Mouse (Mus musculus) CH12.LX (cell line): ENCODE measurements around the gene Nova2. TPM values are rescaled to one million over a fixed set of nuclear protein-coding genes. Genes with fewer than 3 reads are reported as not detected.

Experiments
- DNase-seq: peaks from one replicate; pipeline ENCODE4 v3.0.0-alpha.2; 2013; ENCODE audit errors: extremely low read depth
- H3K27ac ChIP-seq: 2 replicates; pipeline ENCODE4 v1.5.1; 2012; ENCODE audit warnings: low read depth, mild to moderate bottlenecking, control low read depth, moderate library complexity; ENCODE audit not compliant: insufficient read depth
- H3K27me3 ChIP-seq: replicated peaks from 2 replicates; pipeline ENCODE3; 2012; ENCODE audit warnings: inconsistent platforms
- H3K36me3 ChIP-seq, 2 experiments: replicated peaks in 1 of 2; 2 replicates each; pipeline versions ENCODE3 to v1.6.1; 2012; ENCODE audit warnings: inconsistent platforms in 1 of 2, low read length in 1 of 2, mild to moderate bottlenecking in 1 of 2, mixed read lengths in 1 of 2, moderate library complexity in 1 of 2; ENCODE audit not compliant: control insufficient read depth in 1 of 2, insufficient read depth in 1 of 2
- H3K4me1 ChIP-seq, 2 experiments: 2 replicates each; pipeline ENCODE4 v1.6.1; 2012; ENCODE audit warnings: inconsistent platforms in 1 of 2, moderate library complexity in 1 of 2; ENCODE audit not compliant: insufficient read depth in 2 of 2, control insufficient read depth in 1 of 2
- H3K4me2 ChIP-seq: 2 replicates; pipeline ENCODE4 v1.6.1; 2012; ENCODE audit warnings: low read depth, mild to moderate bottlenecking, control low read depth; ENCODE audit not compliant: poor library complexity, insufficient read depth, severe bottlenecking
- H3K4me3 ChIP-seq, 3 experiments: fragments of 150-350 bp in 1 of 3; sonication (generic) in 1 of 3; replicated peaks in 1 of 3; 2 replicates each; pipeline versions ENCODE3 to v1.5.1; 2011 to 2012; ENCODE audit warnings: low read depth in 2 of 3, low read length in 2 of 3, mild to moderate bottlenecking in 2 of 3, moderate library complexity in 2 of 3, control low read depth in 1 of 3, improper control_type of control experiment in 1 of 3, inconsistent platforms in 1 of 3, mixed read lengths in 1 of 3; ENCODE audit not compliant: poor library complexity in 1 of 3
- H3K79me2 ChIP-seq: replicated peaks from 2 replicates; pipeline ENCODE4 v1.6.1; 2012; ENCODE audit warnings: mild to moderate bottlenecking, moderate library complexity; ENCODE audit not compliant: control insufficient read depth, poor library complexity, insufficient read depth, severe bottlenecking; ENCODE audit errors: extremely low read depth
- H3K9ac ChIP-seq: 2 replicates; pipeline ENCODE4 v1.6.1; 2012; ENCODE audit warnings: low read depth, mild to moderate bottlenecking, control low read depth, moderate library complexity; ENCODE audit not compliant: insufficient read depth
- H3K9me3 ChIP-seq: replicated peaks from 2 replicates; pipeline ENCODE3; 2012; ENCODE audit warnings: low read length, inconsistent platforms, mixed read lengths
- E2F4 ChIP-seq: IDR thresholded peaks from 2 replicates; pipeline ENCODE4 v1.6.1; 2011; ENCODE audit warnings: low read depth, low read length, improper control_type of control experiment; ENCODE audit not compliant: insufficient replicate concordance
- ELF1 ChIP-seq: IDR thresholded peaks from 2 replicates; pipeline ENCODE4 v1.6.1; 2014; ENCODE audit warnings: low read depth, mild to moderate bottlenecking, inconsistent platforms, low read length, improper control_type of control experiment
- EP300 ChIP-seq: IDR thresholded peaks from 2 replicates; pipeline ENCODE4 v1.6.1; 2011; ENCODE audit warnings: low read length, improper control_type of control experiment
- JUN ChIP-seq: IDR thresholded peaks from 2 replicates; pipeline ENCODE4 v1.6.1; 2011; ENCODE audit warnings: low read depth, mild to moderate bottlenecking, low read length, improper control_type of control experiment, moderate library complexity; ENCODE audit not compliant: insufficient read depth
- MAZ ChIP-seq: IDR thresholded peaks from 2 replicates; pipeline ENCODE4 v1.6.1; 2012; ENCODE audit warnings: low read depth, mild to moderate bottlenecking, inconsistent platforms, low read length, improper control_type of control experiment, moderate library complexity
- MEF2A ChIP-seq: IDR thresholded peaks from 2 replicates; pipeline ENCODE4 v1.6.1; 2014; ENCODE audit warnings: low read depth, mild to moderate bottlenecking, inconsistent platforms, low read length, improper control_type of control experiment, borderline replicate concordance
- MXI1 ChIP-seq: IDR thresholded peaks from 2 replicates; pipeline ENCODE4 v1.6.1; 2011; ENCODE audit warnings: mild to moderate bottlenecking, low read depth, low read length, improper control_type of control experiment
- MYC ChIP-seq: IDR thresholded peaks from 2 replicates; pipeline ENCODE4 v1.6.1; 2011; ENCODE audit warnings: low read depth, mild to moderate bottlenecking, improper control_type of control experiment, low read length
- PAX5 ChIP-seq: IDR thresholded peaks from 2 replicates; pipeline ENCODE4 v1.6.1; 2012; ENCODE audit warnings: low read length, inconsistent platforms, mixed read lengths
- POLR2A ChIP-seq: IDR thresholded peaks from 2 replicates; pipeline ENCODE4 v1.6.1; 2011; ENCODE audit warnings: low read depth, mild to moderate bottlenecking, improper control_type of control experiment, low read length
- POLR2AphosphoS2 ChIP-seq: IDR thresholded peaks from 2 replicates; pipeline ENCODE4 v1.6.1; 2011; ENCODE audit warnings: low read depth, low read length, improper control_type of control experiment
- SIN3A ChIP-seq: IDR thresholded peaks from 2 replicates; pipeline ENCODE4 v1.6.1; 2012; ENCODE audit warnings: low read length, improper control_type of control experiment, inconsistent platforms
- SMC3 ChIP-seq: IDR thresholded peaks from 2 replicates; pipeline ENCODE4 v1.6.1; 2011; ENCODE audit warnings: low read depth, low read length, improper control_type of control experiment
- USF1 ChIP-seq: IDR thresholded peaks from 2 replicates; pipeline ENCODE4 v1.6.1; 2014; ENCODE audit warnings: low read depth, mild to moderate bottlenecking, inconsistent platforms, low read length, improper control_type of control experiment
- USF2 ChIP-seq: conservative IDR thresholded peaks from 2 replicates; pipeline ENCODE4 v1.6.1; 2011; ENCODE audit warnings: low read depth, low read length, improper control_type of control experiment
- ZNF384 ChIP-seq: IDR thresholded peaks from 2 replicates; pipeline ENCODE4 v1.6.1; 2012; ENCODE audit warnings: low read depth, low read length, improper control_type of control experiment, inconsistent platforms
- dilution Hi-C: fragments of 300-500 bp; cut with MboI; formaldehyde crosslinking; loops from 2 replicates; pipeline ENCODE4 v1.14.3; 2020; ENCODE audit warnings: low sequenced_read_pairs; ENCODE audit not compliant: extremely low pct_unique_long_range_greater_than_20kb, extremely low pct_ligation_motif_present
- in situ Hi-C: fragments of 300-500 bp; cut with MboI; formaldehyde crosslinking; loops from 3 replicates; pipeline ENCODE4 v1.14.3; 2019; ENCODE audit warnings: low sequenced_read_pairs, low pct_ligation_motif_present, low pct_unique_long_range_greater_than_20kb, mixed read lengths
- polyA plus RNA-seq: library from polyadenylated mRNA; unstranded; fragments of >175 nt; gene quantifications from 2 replicates; pipeline ENCODE4 v1.2.1, GENCODE M21; 2012; ENCODE audit warnings: low read depth; ENCODE audit not compliant: insufficient read length
- total RNA-seq, 2 experiments: library from RNA; depleted of rRNA; stranded (reverse); fragments of 300-350 nt in 1 of 2; fragments of >200 nt in 1 of 2; gene quantifications; 2 replicates each; pipeline ENCODE4 v1.2.3; 2012 to 2014

Nova2 gene
- total and polyA plus RNA-seq, 3 experiments: 0.04 TPM; not detected in 2

DNA sequence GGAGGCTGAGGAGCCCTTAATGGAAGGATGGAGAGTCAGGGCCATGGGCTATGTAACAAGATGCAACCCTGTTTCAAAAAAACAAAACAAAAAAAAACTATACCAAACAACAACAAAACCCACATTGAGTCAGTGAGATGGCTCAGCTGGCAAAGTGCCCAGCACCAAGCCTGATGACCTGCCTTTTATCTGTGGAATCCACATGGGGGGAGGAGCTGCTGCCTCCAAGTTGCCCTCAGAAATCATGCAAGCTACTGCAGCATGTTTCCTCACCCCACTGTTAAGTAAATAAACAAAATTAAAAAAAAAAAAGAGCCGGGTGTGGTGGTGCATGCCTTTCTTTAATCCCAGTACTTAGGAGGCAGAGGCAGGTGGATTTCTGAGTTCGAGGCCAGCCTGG is 60.8 kb downstream of the Nova2 start:
- Histone ChIP-seq H3K36me3 (no peaks in the 10 kb centered on the region), H3K9me3 (no peaks in the 10 kb centered on the region), H3K4me2 (no peak overlapping the region), H3K9ac (no peak overlapping the region), H3K4me3 (no peak overlapping the region), H3K27ac (no peak overlapping the region), H3K4me1 (peaks cover 3 to 9% of the 10 kb centered on the region in 2 experiments), H3K79me2 (no peaks in the 10 kb centered on the region), H3K27me3 (peaks cover 76% of the 10 kb centered on the region)
- no peak for DNase-seq
- no peak for TF ChIP-seq USF1
- no peak for TF ChIP-seq POLR2AphosphoS2
- no peak for TF ChIP-seq EP300
- no peak for TF ChIP-seq ELF1
- TF ChIP-seq SMC3: no peak
- TF ChIP-seq POLR2A: no peak
- no peak for TF ChIP-seq USF2
- TF ChIP-seq MXI1: no peak
- TF ChIP-seq E2F4: no peak
- no peak for TF ChIP-seq MEF2A
- dilution Hi-C loops: no loop called here
- in situ Hi-C loops: loop anchor here (10.0 kb wide), 1 partner anchor 92 kb away; no protein-coding TSS in a partner anchor

DNA sequence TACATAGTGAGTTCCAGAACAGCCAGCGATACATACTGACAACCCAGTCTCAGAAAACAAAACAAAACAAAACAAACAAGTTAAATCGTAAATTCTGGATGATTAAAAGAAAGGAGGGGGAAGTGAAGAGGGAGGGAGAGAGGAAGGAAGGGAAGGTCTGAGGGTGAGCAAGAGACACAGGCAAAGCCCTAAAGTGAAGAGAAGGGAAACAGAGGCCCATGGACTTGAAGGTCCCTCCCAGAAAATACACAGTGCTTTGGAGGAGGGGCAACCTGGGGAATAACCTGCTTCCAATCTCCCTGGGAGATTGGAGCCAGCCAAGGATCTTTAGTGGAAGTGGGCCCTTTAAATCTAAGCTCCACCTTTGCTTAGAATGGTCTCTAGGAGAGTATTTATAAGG is 61.4 kb downstream of the Nova2 start, which contains the start of gene Nanos2:
Gene Nanos2 (plus strand): TSS at position 301 of the 400 bp plus-strand sequence.
- in situ Hi-C loops: loop anchor here (10.0 kb wide), 1 partner anchor 92 kb away; no protein-coding TSS in a partner anchor
- Histone ChIP-seq H3K4me2 (no peak within 1 kb of the TSS), H3K4me3 (no peak within 1 kb of the TSS)
- DNase-seq: no peak
- TF ChIP-seq MAZ (no peak), ZNF384 (no peak), SIN3A (no peak), PAX5 (no peak), MYC (no peak), JUN (no peak)
- TF ChIP-seq, all 38 proteins: peak for 0
- H3K9ac ChIP-seq: no peak within 1 kb of the TSS
- H3K79me2 ChIP-seq: no peaks in the 10 kb centered on the region
- H3K27me3 ChIP-seq: peaks cover 73% of the 10 kb centered on the region
- dilution Hi-C loops: no loop called here
- no peak within 1 kb of the TSS for H3K27ac ChIP-seq
- H3K4me1 ChIP-seq: peaks cover 7 to 15% of the 10 kb centered on the region in 2 experiments
- H3K36me3 ChIP-seq: peaks cover 0 to 4% of the 10 kb centered on the region in 2 experiments
- H3K9me3 ChIP-seq: peaks cover 1% of the 10 kb centered on the region
